Mouse (Mus musculus) CH12.LX (cell line): ENCODE measurements around the gene Gpm6a. TPM values are rescaled to one million over a fixed set of nuclear protein-coding genes. Genes with fewer than 3 reads are reported as not detected.

Experiments
- DNase-seq: peaks from one replicate; pipeline ENCODE4 v3.0.0-alpha.2; 2013; ENCODE audit errors: extremely low read depth
- H3K27ac ChIP-seq: 2 replicates; pipeline ENCODE4 v1.5.1; 2012; ENCODE audit warnings: low read depth, mild to moderate bottlenecking, control low read depth, moderate library complexity; ENCODE audit not compliant: insufficient read depth
- H3K27me3 ChIP-seq: replicated peaks from 2 replicates; pipeline ENCODE3; 2012; ENCODE audit warnings: inconsistent platforms
- H3K36me3 ChIP-seq, 2 experiments: replicated peaks in 1 of 2; 2 replicates each; pipeline versions ENCODE3 to v1.6.1; 2012; ENCODE audit warnings: inconsistent platforms in 1 of 2, low read length in 1 of 2, mild to moderate bottlenecking in 1 of 2, mixed read lengths in 1 of 2, moderate library complexity in 1 of 2; ENCODE audit not compliant: control insufficient read depth in 1 of 2, insufficient read depth in 1 of 2
- H3K4me1 ChIP-seq, 2 experiments: 2 replicates each; pipeline ENCODE4 v1.6.1; 2012; ENCODE audit warnings: inconsistent platforms in 1 of 2, moderate library complexity in 1 of 2; ENCODE audit not compliant: insufficient read depth in 2 of 2, control insufficient read depth in 1 of 2
- H3K4me2 ChIP-seq: 2 replicates; pipeline ENCODE4 v1.6.1; 2012; ENCODE audit warnings: low read depth, mild to moderate bottlenecking, control low read depth; ENCODE audit not compliant: poor library complexity, insufficient read depth, severe bottlenecking
- H3K4me3 ChIP-seq, 3 experiments: fragments of 150-350 bp in 1 of 3; sonication (generic) in 1 of 3; replicated peaks in 1 of 3; 2 replicates each; pipeline versions ENCODE3 to v1.5.1; 2011 to 2012; ENCODE audit warnings: low read depth in 2 of 3, low read length in 2 of 3, mild to moderate bottlenecking in 2 of 3, moderate library complexity in 2 of 3, control low read depth in 1 of 3, improper control_type of control experiment in 1 of 3, inconsistent platforms in 1 of 3, mixed read lengths in 1 of 3; ENCODE audit not compliant: poor library complexity in 1 of 3
- H3K79me2 ChIP-seq: replicated peaks from 2 replicates; pipeline ENCODE4 v1.6.1; 2012; ENCODE audit warnings: mild to moderate bottlenecking, moderate library complexity; ENCODE audit not compliant: control insufficient read depth, poor library complexity, insufficient read depth, severe bottlenecking; ENCODE audit errors: extremely low read depth
- H3K9ac ChIP-seq: 2 replicates; pipeline ENCODE4 v1.6.1; 2012; ENCODE audit warnings: low read depth, mild to moderate bottlenecking, control low read depth, moderate library complexity; ENCODE audit not compliant: insufficient read depth
- H3K9me3 ChIP-seq: replicated peaks from 2 replicates; pipeline ENCODE3; 2012; ENCODE audit warnings: low read length, inconsistent platforms, mixed read lengths
- CHD1 ChIP-seq: IDR thresholded peaks from 2 replicates; pipeline ENCODE4 v1.6.1; 2012; ENCODE audit warnings: low read depth, low read length, improper control_type of control experiment, inconsistent platforms
- CHD2 ChIP-seq: IDR thresholded peaks from 2 replicates; pipeline ENCODE4 v1.6.1; 2011; ENCODE audit warnings: low read length, improper control_type of control experiment
- CTCF ChIP-seq, 2 experiments: IDR thresholded peaks in 1 of 2; conservative IDR thresholded peaks in 1 of 2; 2 replicates each; pipeline ENCODE4 v1.5.1; 2011 to 2012; ENCODE audit warnings: low read depth in 2 of 2, low read length in 2 of 2, improper control_type of control experiment in 1 of 2, inconsistent platforms in 1 of 2, mild to moderate bottlenecking in 1 of 2, moderate library complexity in 1 of 2
- ETS1 ChIP-seq: conservative IDR thresholded peaks from 2 replicates; pipeline ENCODE4 v1.6.1; 2012; ENCODE audit warnings: low read depth, mild to moderate bottlenecking, inconsistent platforms, low read length, improper control_type of control experiment, moderate library complexity
- GABPA ChIP-seq: IDR thresholded peaks from 2 replicates; pipeline ENCODE4 v1.6.1; 2012; ENCODE audit warnings: low read depth, low read length, improper control_type of control experiment, inconsistent platforms; ENCODE audit not compliant: insufficient replicate concordance
- HCFC1 ChIP-seq: IDR thresholded peaks from 2 replicates; pipeline ENCODE4 v1.6.1; 2012; ENCODE audit warnings: low read depth, mild to moderate bottlenecking, inconsistent platforms, low read length, improper control_type of control experiment
- IRF4 ChIP-seq: IDR thresholded peaks from 2 replicates; pipeline ENCODE4 v1.6.1; 2014; ENCODE audit warnings: low read depth, mild to moderate bottlenecking, inconsistent platforms, low read length, improper control_type of control experiment
- JUND ChIP-seq: conservative IDR thresholded peaks from 2 replicates; pipeline ENCODE4 v1.6.1; 2011; ENCODE audit warnings: low read depth, low read length, improper control_type of control experiment
- KAT2A ChIP-seq: IDR thresholded peaks from 2 replicates; pipeline ENCODE4 v1.6.1; 2012; ENCODE audit warnings: low read length, improper control_type of control experiment, inconsistent platforms; ENCODE audit not compliant: insufficient replicate concordance
- MAX ChIP-seq: IDR thresholded peaks from 2 replicates; pipeline ENCODE4 v1.6.1; 2011; ENCODE audit warnings: low read length, improper control_type of control experiment
- MAZ ChIP-seq: IDR thresholded peaks from 2 replicates; pipeline ENCODE4 v1.6.1; 2012; ENCODE audit warnings: low read depth, mild to moderate bottlenecking, inconsistent platforms, low read length, improper control_type of control experiment, moderate library complexity
- MEF2A ChIP-seq: IDR thresholded peaks from 2 replicates; pipeline ENCODE4 v1.6.1; 2014; ENCODE audit warnings: low read depth, mild to moderate bottlenecking, inconsistent platforms, low read length, improper control_type of control experiment, borderline replicate concordance
- MXI1 ChIP-seq: IDR thresholded peaks from 2 replicates; pipeline ENCODE4 v1.6.1; 2011; ENCODE audit warnings: mild to moderate bottlenecking, low read depth, low read length, improper control_type of control experiment
- MYC ChIP-seq: IDR thresholded peaks from 2 replicates; pipeline ENCODE4 v1.6.1; 2011; ENCODE audit warnings: low read depth, mild to moderate bottlenecking, improper control_type of control experiment, low read length
- NRF1 ChIP-seq: IDR thresholded peaks from 2 replicates; pipeline ENCODE4 v1.6.1; 2014; ENCODE audit warnings: low read depth, mild to moderate bottlenecking, inconsistent platforms, low read length, improper control_type of control experiment, moderate library complexity
- PAX5 ChIP-seq: IDR thresholded peaks from 2 replicates; pipeline ENCODE4 v1.6.1; 2012; ENCODE audit warnings: low read length, inconsistent platforms, mixed read lengths
- POLR2AphosphoS2 ChIP-seq: IDR thresholded peaks from 2 replicates; pipeline ENCODE4 v1.6.1; 2011; ENCODE audit warnings: low read depth, low read length, improper control_type of control experiment
- RAD21 ChIP-seq: IDR thresholded peaks from 2 replicates; pipeline ENCODE4 v1.6.1; 2011; ENCODE audit warnings: low read depth, mild to moderate bottlenecking, low read length, improper control_type of control experiment, moderate library complexity
- RCOR1 ChIP-seq: conservative IDR thresholded peaks from 2 replicates; pipeline ENCODE4 v1.6.1; 2012; ENCODE audit warnings: low read depth, mild to moderate bottlenecking, inconsistent platforms, low read length, improper control_type of control experiment
- SIN3A ChIP-seq: IDR thresholded peaks from 2 replicates; pipeline ENCODE4 v1.6.1; 2012; ENCODE audit warnings: low read length, improper control_type of control experiment, inconsistent platforms
- SMC3 ChIP-seq: IDR thresholded peaks from 2 replicates; pipeline ENCODE4 v1.6.1; 2011; ENCODE audit warnings: low read depth, low read length, improper control_type of control experiment
- USF2 ChIP-seq: conservative IDR thresholded peaks from 2 replicates; pipeline ENCODE4 v1.6.1; 2011; ENCODE audit warnings: low read depth, low read length, improper control_type of control experiment
- ZC3H11A ChIP-seq: IDR thresholded peaks from 2 replicates; pipeline ENCODE4 v1.6.1; 2012; ENCODE audit warnings: low read depth, mild to moderate bottlenecking, inconsistent platforms, low read length, improper control_type of control experiment
- ZKSCAN1 ChIP-seq: IDR thresholded peaks from 2 replicates; pipeline ENCODE4 v1.6.1; 2012; ENCODE audit warnings: low read depth, inconsistent platforms, low read length, improper control_type of control experiment, borderline replicate concordance
- ZMIZ1 ChIP-seq: IDR thresholded peaks from 2 replicates; pipeline ENCODE4 v1.6.1; 2012; ENCODE audit warnings: low read depth, mild to moderate bottlenecking, inconsistent platforms, low read length, improper control_type of control experiment
- ZNF384 ChIP-seq: IDR thresholded peaks from 2 replicates; pipeline ENCODE4 v1.6.1; 2012; ENCODE audit warnings: low read depth, low read length, improper control_type of control experiment, inconsistent platforms
- dilution Hi-C: fragments of 300-500 bp; cut with MboI; formaldehyde crosslinking; loops from 2 replicates; pipeline ENCODE4 v1.14.3; 2020; ENCODE audit warnings: low sequenced_read_pairs; ENCODE audit not compliant: extremely low pct_unique_long_range_greater_than_20kb, extremely low pct_ligation_motif_present
- in situ Hi-C: fragments of 300-500 bp; cut with MboI; formaldehyde crosslinking; loops from 3 replicates; pipeline ENCODE4 v1.14.3; 2019; ENCODE audit warnings: low sequenced_read_pairs, low pct_ligation_motif_present, low pct_unique_long_range_greater_than_20kb, mixed read lengths
- polyA plus RNA-seq: library from polyadenylated mRNA; unstranded; fragments of >175 nt; gene quantifications from 2 replicates; pipeline ENCODE4 v1.2.1, GENCODE M21; 2012; ENCODE audit warnings: low read depth; ENCODE audit not compliant: insufficient read length
- total RNA-seq, 2 experiments: library from RNA; depleted of rRNA; stranded (reverse); fragments of 300-350 nt in 1 of 2; fragments of >200 nt in 1 of 2; gene quantifications; 2 replicates each; pipeline ENCODE4 v1.2.3; 2012 to 2014

Gpm6a gene
- total and polyA plus RNA-seq, 3 experiments, result 5.5 to 20.5 (median 6.4) TPM

DNA sequence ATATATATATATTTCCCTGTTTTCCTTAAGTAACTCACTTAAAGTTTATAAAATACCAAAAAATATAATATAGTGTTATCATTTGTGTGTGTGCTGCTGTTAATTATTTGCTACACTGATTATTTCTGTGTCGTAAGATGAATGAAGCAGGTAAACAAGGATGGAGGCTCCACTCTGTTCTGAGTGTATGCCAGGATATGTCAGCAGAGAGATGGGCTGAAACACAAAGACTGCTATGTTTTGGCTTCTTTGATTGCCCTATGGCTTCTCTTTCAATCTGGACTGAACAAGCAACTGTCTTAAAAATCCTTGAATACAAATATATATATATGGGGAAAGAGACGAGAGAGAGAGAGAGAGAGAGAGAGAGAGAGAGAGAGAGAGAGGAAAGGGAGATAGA is 1.3 kb upstream of the Gpm6a start:
- Histone ChIP-seq H3K27me3 (no peaks in the 10 kb centered on the region), H3K4me3 (no peak overlapping the region), H3K4me2 (no peak overlapping the region), H3K79me2 (no peaks in the 10 kb centered on the region), H3K27ac (no peak overlapping the region), H3K4me1 (no peaks in the 10 kb centered on the region), H3K9ac (no peak overlapping the region), H3K9me3 (no peaks in the 10 kb centered on the region), H3K36me3 (no peaks in the 10 kb centered on the region)
- DNase-seq, result no peak
- no peak for TF ChIP-seq MXI1
- no peak for TF ChIP-seq RAD21
- no peak for TF ChIP-seq NRF1
- no peak for TF ChIP-seq ZNF384
- TF ChIP-seq SIN3A, result no peak
- no peak for TF ChIP-seq IRF4
- no peak for TF ChIP-seq ZC3H11A
- TF ChIP-seq MAX, result no peak
- no peak for TF ChIP-seq JUND
- no peak for TF ChIP-seq CHD1
- TF ChIP-seq PAX5, result no peak
- dilution Hi-C loops, result no loop called here
- in situ Hi-C loops, result no loop called here

DNA sequence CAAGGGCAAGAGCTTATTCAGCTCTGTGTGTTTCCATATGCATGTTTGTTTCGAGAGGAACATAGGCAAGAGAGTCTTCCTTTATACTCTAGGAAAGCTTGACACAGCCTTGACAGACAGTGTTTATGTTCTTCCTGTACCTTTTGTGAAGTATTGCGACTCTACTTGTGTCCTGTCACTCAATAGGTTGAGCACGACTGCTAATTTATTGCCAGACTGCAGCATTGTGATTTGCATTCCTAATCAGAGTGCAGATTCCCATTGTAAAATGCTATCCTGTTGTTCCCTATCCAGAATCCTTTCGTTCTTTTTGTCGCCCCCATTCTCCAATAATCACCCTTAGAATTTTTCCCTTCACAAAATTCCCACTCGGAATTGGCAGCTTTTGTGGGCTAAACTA is 613 bp upstream of the Gpm6a start:
- dilution Hi-C loops (no loop called here), in situ Hi-C loops (no loop called here)
- DNase-seq, result no peak
- no peak overlapping the region for H3K4me3 ChIP-seq
- no peak overlapping the region for H3K9ac ChIP-seq
- H3K27ac ChIP-seq, result no peak overlapping the region
- H3K4me1 ChIP-seq, result no peaks in the 10 kb centered on the region
- no peaks in the 10 kb centered on the region for H3K79me2 ChIP-seq
- no peak overlapping the region for H3K4me2 ChIP-seq
- no peaks in the 10 kb centered on the region for H3K9me3 ChIP-seq
- no peaks in the 10 kb centered on the region for H3K36me3 ChIP-seq
- no peaks in the 10 kb centered on the region for H3K27me3 ChIP-seq
- TF ChIP-seq MYC (no peak), SMC3 (no peak), MXI1 (no peak), NRF1 (no peak), GABPA (no peak), HCFC1 (no peak), ETS1 (no peak), RCOR1 (no peak), CTCF (conservative IDR thresholded peaks at IDR 0.05 in 1 of 2, IDR thresholded peaks at IDR 0.05 in 1 of 2; ENCODE audit: low read depth in 2 of 2, low read length in 2 of 2) (no peak), ZKSCAN1 (no peak), CHD2 (no peak), POLR2AphosphoS2 (no peak), MEF2A (no peak), ZMIZ1 (no peak), ZNF384 (no peak), KAT2A (no peak), SIN3A (no peak), USF2 (no peak), JUND (no peak), MAZ (no peak)
